Mouse (Mus musculus): Measurements from ENCODE around the gene Gcm1. TPM values are rescaled to one million over a fixed set of nuclear protein-coding genes. Genes with fewer than 3 reads are reported as not detected.

Gcm1 gene
- polyA plus RNA-seq, 1 experiment from 2014 or later = not detected

DNA sequence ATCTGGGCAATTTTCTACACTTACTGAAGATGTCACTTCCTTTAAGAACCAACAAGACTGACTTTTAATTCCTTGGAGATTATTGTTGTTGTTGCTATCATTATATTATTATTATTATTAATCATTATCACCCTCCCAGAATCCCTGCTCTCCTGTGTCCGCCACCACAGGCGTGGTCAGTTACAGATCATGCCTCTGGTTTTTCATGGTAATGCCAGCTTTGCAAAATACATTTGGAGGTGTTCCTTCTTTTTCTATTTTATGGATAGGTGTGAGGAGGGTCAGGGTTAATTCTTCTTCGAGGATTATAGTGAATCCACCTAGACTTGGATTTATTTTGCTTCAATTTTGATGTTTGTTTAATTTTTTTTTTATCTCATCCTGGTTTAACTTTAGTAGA is 23.5 kb downstream of the Gcm1 start:
- no peak for ATAC-seq (ENCODE audit: insufficient read depth)
- WGBS (ENCODE audit: insufficient replicate concordance) = 75% methylated on average over 3 of the region's 3 CpGs
- no peak overlapping the region for H3K9ac ChIP-seq

DNA sequence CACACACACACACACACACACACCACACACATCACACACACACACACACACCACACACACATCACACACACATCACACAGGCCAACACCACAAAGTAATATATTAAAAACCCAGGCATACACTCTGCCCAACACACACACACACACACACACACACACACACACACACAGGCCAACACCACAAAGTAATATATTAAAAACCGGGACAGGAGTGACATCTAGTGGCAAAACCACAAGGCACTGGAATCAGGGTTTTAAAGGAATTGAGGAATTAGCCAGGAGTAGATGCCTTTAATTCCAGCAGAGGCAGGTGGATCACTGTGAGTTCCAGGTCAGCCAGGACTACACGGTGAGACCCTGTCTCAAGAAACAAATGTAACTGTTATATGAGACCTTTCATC is 26.5 kb downstream of the Gcm1 start:
- ATAC-seq (ENCODE audit: insufficient read depth) = no peak
- no peak overlapping the region for H3K9ac ChIP-seq
- WGBS (ENCODE audit: insufficient replicate concordance) = 32% methylated on average over 2 of the region's 2 CpGs
- H3K27ac ChIP-seq (replicated peaks) = no peak overlapping the region
- H3K4me1 ChIP-seq (replicated peaks) = no peaks in the 10 kb centered on the region
- H3K9me3 ChIP-seq (replicated peaks) = no peaks in the 10 kb centered on the region
- no peak overlapping the region for H3K4me2 ChIP-seq
- H3K27me3 ChIP-seq = no peaks in the 10 kb centered on the region
- H3K4me3 ChIP-seq (replicated peaks) = no peak overlapping the region
- H3K36me3 ChIP-seq (replicated peaks) = peaks cover 30% of the 10 kb centered on the region

More for the DNA sequence above, 23.5 kb downstream of the Gcm1 start:
- H3K4me2 ChIP-seq = no peak overlapping the region
- no peak overlapping the region for H3K4me3 ChIP-seq (replicated peaks)
- H3K9me3 ChIP-seq (replicated peaks) = no peaks in the 10 kb centered on the region
- H3K36me3 ChIP-seq (replicated peaks) = peaks cover 3% of the 10 kb centered on the region; the same call in 1 of the 2 replicates
- no peaks in the 10 kb centered on the region for H3K27me3 ChIP-seq
- no peak overlapping the region for H3K27ac ChIP-seq (replicated peaks)
- no peaks in the 10 kb centered on the region for H3K4me1 ChIP-seq (replicated peaks)

DNA sequence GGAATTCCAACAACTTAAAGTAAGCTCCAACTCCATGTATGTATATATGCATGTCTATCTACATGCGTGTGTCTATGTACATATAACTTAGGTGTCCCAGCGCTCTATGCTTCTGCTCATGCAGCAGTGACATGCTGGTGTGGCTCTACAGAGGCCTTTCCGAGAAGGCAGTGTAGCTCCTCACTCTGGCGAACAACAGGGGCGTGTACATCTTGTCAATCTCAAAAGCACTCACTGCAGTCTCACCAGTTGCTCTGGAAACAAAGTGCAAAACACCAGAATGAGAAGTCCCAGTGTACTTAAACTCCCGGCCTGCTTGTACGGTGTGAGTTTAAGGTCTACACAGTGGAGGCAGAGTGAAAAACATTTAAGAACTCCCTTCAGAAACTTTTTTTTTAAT is 30.1 kb downstream of the Gcm1 start:
- Histone ChIP-seq H3K27ac (replicated peaks) (no peak overlapping the region), H3K36me3 (replicated peaks) (peaks cover 66% of the 10 kb centered on the region), H3K9me3 (replicated peaks) (no peaks in the 10 kb centered on the region), H3K4me2 (no peak overlapping the region), H3K4me1 (replicated peaks) (no peaks in the 10 kb centered on the region), H3K4me3 (replicated peaks) (no peak overlapping the region), H3K9ac (no peak overlapping the region), H3K27me3 (no peaks in the 10 kb centered on the region)
- ATAC-seq (ENCODE audit: insufficient read depth) = no peak
- WGBS (ENCODE audit: insufficient replicate concordance) = 88% methylated on average over 7 of the region's 7 CpGs

DNA sequence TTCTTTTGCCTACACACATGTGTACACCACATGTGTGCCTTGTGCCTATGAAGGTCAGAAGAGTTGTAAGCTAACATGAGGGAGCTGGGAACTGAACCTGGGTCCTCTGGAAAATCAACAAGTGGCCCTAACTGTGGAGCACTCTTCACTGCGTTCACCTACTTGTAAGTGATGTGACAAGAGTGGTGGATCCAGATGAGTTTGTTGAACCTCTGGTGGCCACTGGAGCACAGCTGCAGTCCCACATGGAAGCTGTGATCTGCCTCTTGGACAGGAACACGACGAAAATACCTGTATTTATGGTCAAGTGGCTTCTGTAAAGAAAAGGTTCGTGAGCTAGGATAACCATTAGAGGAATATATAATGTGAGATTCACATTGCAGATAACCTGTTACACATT is 32.6 kb downstream of the Gcm1 start:
- Histone ChIP-seq H3K4me1 (replicated peaks) (no peaks in the 10 kb centered on the region), H3K9ac (no peak overlapping the region), H3K27me3 (no peaks in the 10 kb centered on the region), H3K27ac (replicated peaks) (no peak overlapping the region), H3K4me2 (no peak overlapping the region), H3K36me3 (replicated peaks) (peaks cover 91% of the 10 kb centered on the region), H3K9me3 (replicated peaks) (no peaks in the 10 kb centered on the region), H3K4me3 (replicated peaks) (no peak overlapping the region)
- 83% methylated on average over 4 of the region's 4 CpGs for WGBS (ENCODE audit: insufficient replicate concordance)
- no peak for ATAC-seq (ENCODE audit: insufficient read depth)

DNA sequence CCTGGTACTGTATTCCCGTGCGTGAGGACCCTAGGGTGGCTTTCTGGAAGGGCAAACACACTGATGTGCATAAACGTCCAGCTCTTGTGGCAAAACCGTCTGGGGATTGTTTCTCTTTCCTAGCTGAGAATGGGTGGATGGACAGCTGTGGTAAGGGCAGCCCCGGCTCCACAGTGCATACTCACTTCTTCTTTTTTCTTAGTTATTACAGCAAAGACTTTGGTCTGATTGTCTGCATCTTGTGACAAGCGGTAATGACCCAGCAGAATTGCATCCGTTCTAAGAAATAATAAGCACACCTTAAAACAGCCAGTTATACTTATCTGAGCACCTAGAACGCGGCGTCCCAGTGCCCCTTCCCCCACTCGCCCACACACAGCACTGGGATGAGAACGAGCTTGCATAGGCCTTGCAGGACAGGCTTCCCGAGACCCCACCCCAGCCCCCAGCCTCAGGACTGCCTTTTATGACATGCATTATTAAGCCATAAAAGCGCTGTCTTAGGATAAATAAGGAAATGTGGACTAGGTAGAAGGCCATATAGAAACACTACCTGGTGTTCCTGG is 34.1 kb downstream of the Gcm1 start:
- Histone ChIP-seq H3K9me3 (replicated peaks) (no peaks in the 10 kb centered on the region), H3K27ac (replicated peaks) (no peak overlapping the region), H3K4me1 (replicated peaks) (0 out of 2 replicates have a peak, but pooled peaks cover 3% of the 10 kb centered on the region), H3K27me3 (no peaks in the 10 kb centered on the region), H3K4me3 (replicated peaks) (no peak overlapping the region), H3K36me3 (replicated peaks) (peaks cover 97% of the 10 kb centered on the region), H3K9ac (no peak overlapping the region), H3K4me2 (no peak overlapping the region)
- 68% methylated on average over 14 of the region's 14 CpGs for WGBS (ENCODE audit: insufficient replicate concordance)
- no peak for ATAC-seq (ENCODE audit: insufficient read depth)

DNA sequence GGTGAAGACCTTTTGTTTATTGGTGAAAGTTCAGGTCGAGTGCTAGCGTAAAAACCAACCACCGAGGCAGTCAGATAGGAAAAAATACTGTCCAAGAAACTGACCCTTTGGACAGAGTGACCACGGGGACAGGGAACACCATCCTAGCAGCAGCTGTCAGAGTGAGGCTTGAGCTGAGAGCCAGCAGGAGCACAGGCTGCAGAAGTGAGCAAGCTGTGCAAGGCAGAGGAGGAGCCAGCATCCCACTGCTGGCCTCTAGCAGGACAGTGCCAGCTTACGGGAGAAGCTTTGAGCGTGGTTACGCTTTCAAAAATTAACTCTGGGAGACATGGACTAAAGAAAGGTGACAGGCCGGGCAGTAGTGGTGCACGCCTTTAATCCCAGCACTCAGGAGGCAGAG is 36.0 kb downstream of the Gcm1 start:
- WGBS (ENCODE audit: insufficient replicate concordance) = 86% methylated on average over 9 of the region's 9 CpGs
- Histone ChIP-seq H3K4me3 (replicated peaks) (no peak overlapping the region), H3K9me3 (replicated peaks) (no peaks in the 10 kb centered on the region), H3K4me2 (no peak overlapping the region), H3K9ac (no peak overlapping the region), H3K27ac (replicated peaks) (no peak overlapping the region), H3K36me3 (replicated peaks) (peaks cover 99% of the 10 kb centered on the region), H3K4me1 (replicated peaks) (0 out of 2 replicates have a peak, but pooled peaks cover 3% of the 10 kb centered on the region), H3K27me3 (no peaks in the 10 kb centered on the region)
- ATAC-seq (ENCODE audit: insufficient read depth) = no peak

DNA sequence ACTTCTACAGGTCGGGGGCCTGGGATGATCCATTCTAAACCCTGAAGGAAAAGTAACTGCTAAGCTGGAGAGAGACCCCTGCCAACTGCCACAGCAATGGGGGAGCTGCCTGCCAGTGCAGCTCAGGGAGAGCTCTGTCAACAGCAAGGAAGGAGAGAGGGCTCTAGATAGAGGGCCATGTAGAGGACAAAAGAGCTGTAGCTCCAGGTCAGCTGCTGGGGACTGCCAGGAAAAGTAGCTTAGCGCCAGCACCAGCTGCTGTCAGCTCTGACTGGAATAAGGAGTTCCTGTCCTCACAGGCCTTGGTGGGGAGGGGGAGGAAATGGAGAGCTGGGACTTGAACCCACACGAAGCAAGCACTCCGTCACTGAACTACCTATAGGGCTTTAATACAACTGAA is 36.8 kb downstream of the Gcm1 start:
- WGBS (ENCODE audit: insufficient replicate concordance) = 76% methylated on average over 4 of the region's 4 CpGs
- Histone ChIP-seq H3K4me3 (replicated peaks) (no peak overlapping the region), H3K36me3 (replicated peaks) (peaks cover 99% of the 10 kb centered on the region), H3K27ac (replicated peaks) (no peak overlapping the region), H3K9me3 (replicated peaks) (no peaks in the 10 kb centered on the region), H3K9ac (no peak overlapping the region), H3K4me1 (replicated peaks) (0 out of 2 replicates have a peak, but pooled peaks cover 3% of the 10 kb centered on the region), H3K27me3 (no peaks in the 10 kb centered on the region), H3K4me2 (no peak overlapping the region)
- ATAC-seq (ENCODE audit: insufficient read depth) = no peak

DNA sequence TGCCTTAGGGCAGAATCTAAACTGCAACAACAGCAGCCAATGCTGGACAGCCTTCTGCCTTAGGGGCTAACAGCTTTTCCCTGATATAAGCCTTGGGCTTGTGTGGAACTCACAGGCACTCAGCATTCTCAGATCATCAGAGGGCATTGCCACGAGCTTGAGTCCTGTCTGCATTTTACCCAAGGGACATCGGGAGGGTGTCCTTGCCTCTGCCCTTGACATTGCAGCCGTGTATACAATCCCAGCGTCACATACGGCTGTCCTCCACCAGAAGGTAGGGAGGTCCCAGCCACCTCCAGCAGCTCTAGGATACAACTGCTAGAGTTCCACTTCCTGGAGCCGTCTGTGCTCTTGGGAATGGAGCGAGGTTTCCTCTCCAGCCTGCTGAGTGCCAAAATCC is 37.2 kb downstream of the Gcm1 start:
- no peak overlapping the region for H3K4me3 ChIP-seq (replicated peaks)
- H3K36me3 ChIP-seq (replicated peaks) = peaks cover 98% of the 10 kb centered on the region
- ATAC-seq (ENCODE audit: insufficient read depth) = no peak
- no peak overlapping the region for H3K9ac ChIP-seq
- H3K27me3 ChIP-seq = no peaks in the 10 kb centered on the region
- 0 out of 2 replicates have a peak, but pooled peaks cover 3% of the 10 kb centered on the region for H3K4me1 ChIP-seq (replicated peaks)
- H3K9me3 ChIP-seq (replicated peaks) = no peaks in the 10 kb centered on the region
- WGBS (ENCODE audit: insufficient replicate concordance) = 84% methylated on average over 7 of the region's 7 CpGs
- no peak overlapping the region for H3K27ac ChIP-seq (replicated peaks)
- no peak overlapping the region for H3K4me2 ChIP-seq

DNA sequence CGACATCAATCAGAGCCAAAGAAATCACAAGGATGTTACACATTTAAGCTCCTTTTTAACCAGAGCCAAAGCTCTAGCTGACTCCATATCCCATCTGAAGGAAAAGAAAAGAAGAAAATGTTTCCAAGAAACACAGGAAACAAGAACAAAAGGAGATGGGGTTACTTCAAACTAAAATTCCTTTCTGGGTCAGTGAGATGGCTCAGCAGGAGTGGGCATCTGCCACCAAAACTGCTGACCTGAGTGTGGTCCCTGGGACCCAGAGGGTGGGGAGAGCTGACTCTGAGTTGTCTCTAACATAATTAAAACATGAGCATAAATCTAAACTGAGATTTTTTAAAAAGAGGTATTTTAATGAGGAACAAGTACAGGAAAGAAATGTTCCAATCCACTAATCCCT is 38.2 kb downstream of the Gcm1 start:
- Histone ChIP-seq H3K9me3 (replicated peaks) (no peaks in the 10 kb centered on the region), H3K4me3 (replicated peaks) (no peak overlapping the region), H3K9ac (no peak overlapping the region), H3K27ac (replicated peaks) (no peak overlapping the region), H3K27me3 (no peaks in the 10 kb centered on the region), H3K4me1 (replicated peaks) (0 out of 2 replicates have a peak, but pooled peaks cover 3% of the 10 kb centered on the region), H3K36me3 (replicated peaks) (peaks cover 98% of the 10 kb centered on the region), H3K4me2 (no peak overlapping the region)
- ATAC-seq (ENCODE audit: insufficient read depth) = no peak
- WGBS (ENCODE audit: insufficient replicate concordance) = 83% methylated on average over 1 of the region's 1 CpGs

DNA sequence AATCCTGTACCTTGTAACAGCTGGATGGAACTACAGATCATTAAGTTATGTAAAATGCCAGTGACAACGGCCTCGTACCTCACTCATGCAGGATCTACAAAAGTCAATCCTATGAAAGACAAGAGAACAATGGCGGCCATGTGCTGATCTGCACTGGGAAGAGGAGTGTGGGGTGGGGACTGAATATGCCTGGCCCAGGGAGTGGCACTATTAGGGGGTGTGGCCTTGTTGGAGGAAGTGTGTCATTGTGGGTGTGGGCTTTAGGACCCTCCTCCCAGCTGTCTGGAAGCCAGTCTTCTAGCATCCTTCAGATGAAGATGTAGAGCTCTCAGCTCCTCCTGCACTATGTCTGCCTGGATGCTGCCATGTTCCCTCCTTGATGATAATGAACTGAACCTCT is 38.9 kb downstream of the Gcm1 start:
- 87% methylated on average over 3 of the region's 3 CpGs for WGBS (ENCODE audit: insufficient replicate concordance)
- Histone ChIP-seq H3K27ac (replicated peaks) (no peak overlapping the region), H3K27me3 (no peaks in the 10 kb centered on the region), H3K4me2 (no peak overlapping the region), H3K36me3 (replicated peaks) (peaks cover 98% of the 10 kb centered on the region), H3K9ac (no peak overlapping the region), H3K4me1 (replicated peaks) (0 out of 2 replicates have a peak, but pooled peaks cover 3% of the 10 kb centered on the region), H3K4me3 (replicated peaks) (no peak overlapping the region), H3K9me3 (replicated peaks) (no peaks in the 10 kb centered on the region)
- ATAC-seq (ENCODE audit: insufficient read depth) = no peak

DNA sequence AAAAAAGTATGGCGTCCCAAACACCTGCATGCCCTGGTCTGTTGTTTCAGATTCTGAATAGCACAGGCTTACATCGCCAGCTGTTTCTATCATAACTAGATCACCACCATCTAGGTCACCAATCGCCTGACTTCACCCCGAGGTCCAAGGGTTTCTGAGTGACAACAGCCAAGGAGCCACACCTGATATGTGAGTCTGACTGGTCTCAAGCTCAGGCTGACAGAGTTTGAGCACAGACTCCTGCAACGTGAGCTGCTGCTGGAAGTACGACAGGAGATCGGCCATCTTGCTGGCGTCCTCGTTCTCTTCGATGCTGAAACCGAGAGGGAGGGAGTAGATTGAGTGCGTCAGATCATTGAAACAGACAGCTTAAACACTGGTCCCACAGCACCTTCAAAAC is 44.0 kb downstream of the Gcm1 start:
- Histone ChIP-seq H3K27me3 (no peaks in the 10 kb centered on the region), H3K4me3 (replicated peaks) (no peak overlapping the region), H3K9me3 (replicated peaks) (peaks cover 7% of the 10 kb centered on the region; the same call in 1 of the 2 replicates), H3K4me2 (no peak overlapping the region), H3K36me3 (replicated peaks) (peaks cover 98% of the 10 kb centered on the region), H3K9ac (no peak overlapping the region), H3K4me1 (replicated peaks) (no peaks in the 10 kb centered on the region), H3K27ac (replicated peaks) (no peak overlapping the region)
- 88% methylated on average over 12 of the region's 12 CpGs for WGBS (ENCODE audit: insufficient replicate concordance)
- ATAC-seq (ENCODE audit: insufficient read depth) = no peak

DNA sequence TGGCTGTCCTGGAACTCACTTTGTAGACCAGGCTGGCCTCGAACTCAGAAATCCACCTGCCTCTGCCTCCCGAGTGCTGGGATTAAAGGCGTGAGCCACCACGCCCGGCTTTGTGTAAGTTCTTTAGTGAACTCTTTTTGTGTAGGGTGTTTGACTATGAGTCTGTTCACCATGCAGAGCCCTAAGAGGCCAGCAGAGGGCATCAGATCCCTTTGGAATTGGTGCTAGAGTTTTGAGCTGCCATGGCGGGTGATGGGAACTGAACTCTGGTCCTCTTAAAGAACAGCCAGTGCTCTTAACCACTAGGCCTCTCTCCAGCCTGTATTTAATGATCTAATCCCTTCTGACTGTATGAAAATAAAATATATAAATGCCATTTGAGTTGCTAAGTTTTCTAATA is 44.7 kb downstream of the Gcm1 start:
- WGBS (ENCODE audit: insufficient replicate concordance) = 91% methylated on average over 6 of the region's 6 CpGs
- Histone ChIP-seq H3K4me1 (replicated peaks) (peaks cover 1% of the 10 kb centered on the region; the same call in 1 of the 2 replicates), H3K27me3 (no peaks in the 10 kb centered on the region), H3K9ac (no peak overlapping the region), H3K27ac (replicated peaks) (no peak overlapping the region), H3K4me3 (replicated peaks) (no peak overlapping the region), H3K36me3 (replicated peaks) (peaks cover 98% of the 10 kb centered on the region), H3K9me3 (replicated peaks) (peaks cover 7% of the 10 kb centered on the region; the same call in 1 of the 2 replicates), H3K4me2 (no peak overlapping the region)
- no peak for ATAC-seq (ENCODE audit: insufficient read depth)

Data from liver, embryonic 15.5 days (tissue).